Mouse (Mus musculus): ENCODE results near the gene BC004004. TPM values are rescaled to one million over a fixed set of nuclear protein-coding genes. Genes with fewer than 3 reads are reported as not detected.
"Not testable (repeated sequence)": the region's sequence is repeated elsewhere in the genome, so short reads cannot be mapped to it uniquely, and the experiment has no call there.

The BC004004 gene
- total RNA-seq, 2 experiments from 2014 or later: 192 to 222 TPM

- DNase-seq (ENCODE audit: low spot score); intact Hi-C loops (cut with DNase I): not testable (repeated sequence)
Measured at GRCm38 (mm10) chr17:29317380-29317779, 48.8 kb downstream of the BC004004 start, which contains the start of gene Pi16. TSS of gene Pi16 (plus strand) at chr17:29317680.

- peak; percentile 49 for DNase-seq (ENCODE audit: low spot score)
- intact Hi-C loops (cut with DNase I): no loop called here
Measured at GRCm38 (mm10) chr17:29318731-29319250, 50.2 kb downstream of the BC004004 start.

GRCm38 (mm10) chr17:29319476-29319875, 50.9 kb downstream of the BC004004 start:
- no peak for DNase-seq (ENCODE audit: low spot score)

GRCm38 (mm10) chr17:29319881-29320639, 51.5 kb downstream of the BC004004 start:
- intact Hi-C loops (cut with DNase I): no loop called here
- DNase-seq (ENCODE audit: low spot score): no peak

More at GRCm38 (mm10) chr17:29319476-29319875, 50.9 kb downstream of the BC004004 start:
- intact Hi-C loops (cut with DNase I): no loop called here

GRCm38 (mm10) chr17:29321765-29322602, 53.4 kb downstream of the BC004004 start:
- no peak for DNase-seq (ENCODE audit: low spot score)
- intact Hi-C loops (cut with DNase I): no loop called here

- intact Hi-C loops (cut with DNase I): no loop called here
- DNase-seq (ENCODE audit: low spot score): no peak
Measured at GRCm38 (mm10) chr17:29322603-29322962, 54.0 kb downstream of the BC004004 start.

GRCm38 (mm10) chr17:29323625-29324024, 55.0 kb downstream of the BC004004 start:
- intact Hi-C loops (cut with DNase I): no loop called here
- DNase-seq (ENCODE audit: low spot score): no peak

GRCm38 (mm10) chr17:29325831-29326230, 57.2 kb downstream of the BC004004 start:
- intact Hi-C loops (cut with DNase I): no loop called here
- no peak for DNase-seq (ENCODE audit: low spot score)

- DNase-seq (ENCODE audit: low spot score): peak; percentile 35
- intact Hi-C loops (cut with DNase I): no loop called here
Measured at GRCm38 (mm10) chr17:29326531-29327529, 58.2 kb downstream of the BC004004 start.

GRCm38 (mm10) chr17:29327691-29328090, 59.1 kb downstream of the BC004004 start:
- DNase-seq (ENCODE audit: low spot score): no peak
- intact Hi-C loops (cut with DNase I): no loop called here

GRCm38 (mm10) chr17:29330221-29330620, 61.6 kb downstream of the BC004004 start:
- intact Hi-C loops (cut with DNase I): no loop called here
- no peak for DNase-seq (ENCODE audit: low spot score)

GRCm38 (mm10) chr17:29330671-29331410, 62.3 kb downstream of the BC004004 start:
- intact Hi-C loops (cut with DNase I): no loop called here
- no peak for DNase-seq (ENCODE audit: low spot score)

GRCm38 (mm10) chr17:29332186-29332685, 63.6 kb downstream of the BC004004 start:
- intact Hi-C loops (cut with DNase I): no loop called here
- DNase-seq (ENCODE audit: low spot score): no peak

GRCm38 (mm10) chr17:29336266-29336990, 67.8 kb downstream of the BC004004 start:
- DNase-seq (ENCODE audit: low spot score): no peak
- intact Hi-C loops (cut with DNase I): no loop called here

- intact Hi-C loops (cut with DNase I): loop anchor here (2.0 kb wide), 1 partner anchor 33 kb away; no protein-coding TSS in a partner anchor
- no peak for DNase-seq (ENCODE audit: low spot score)
Measured at GRCm38 (mm10) chr17:29337979-29338823, 69.6 kb downstream of the BC004004 start.

- intact Hi-C loops (cut with DNase I): loop anchor here (2.0 kb wide), 1 partner anchor 32 kb away; no protein-coding TSS in a partner anchor
- DNase-seq (ENCODE audit: low spot score): no peak
Measured at GRCm38 (mm10) chr17:29339170-29339768, 70.7 kb downstream of the BC004004 start.
